Mouse (Mus musculus) erythroblast, embryonic 14.5 days (primary cell): Measurements from ENCODE around the gene Ascl4. TPM values are rescaled to one million over a fixed set of nuclear protein-coding genes. Genes with fewer than 3 reads are reported as not detected.

ENCODE experiments used
- H3K27me3 ChIP-seq: 2 replicates; pipeline ENCODE4 v1.6.1; 2012; ENCODE audit warnings: inconsistent platforms; ENCODE audit not compliant: control insufficient read depth
- H3K36me3 ChIP-seq: 2 replicates; pipeline ENCODE4 v1.6.1; 2012; ENCODE audit warnings: mild to moderate bottlenecking, inconsistent platforms; ENCODE audit not compliant: control insufficient read depth
- H3K4me1 ChIP-seq: 2 replicates; pipeline ENCODE4 v1.6.1; 2012; ENCODE audit warnings: inconsistent platforms; ENCODE audit not compliant: control insufficient read depth
- H3K4me3 ChIP-seq: replicated peaks from 2 replicates; pipeline ENCODE3; 2012; ENCODE audit warnings: moderate library complexity, mild to moderate bottlenecking, inconsistent platforms
- H3K9me3 ChIP-seq: 2 replicates; pipeline ENCODE4 v1.6.1; 2012; ENCODE audit warnings: low read length, inconsistent platforms, mixed read lengths; ENCODE audit not compliant: control insufficient read depth
- GATA1 ChIP-seq: IDR thresholded peaks from 2 replicates; pipeline ENCODE4 v1.6.1; 2012; ENCODE audit warnings: low read length, inconsistent platforms, mixed read lengths
- TAL1 ChIP-seq: IDR thresholded peaks from 3 replicates; pipeline ENCODE4 v1.6.1; 2012; ENCODE audit warnings: low read length, inconsistent platforms, mixed read lengths
- polyA plus RNA-seq: library from polyadenylated mRNA; stranded (reverse); fragments of >175 nt; gene quantifications from 2 replicates; pipeline ENCODE4 v1.2.3, GENCODE M21; 2012

Gene Ascl4
- polyA plus RNA-seq, 1 experiment = not detected

- no peaks in the 10 kb centered on the region for H3K9me3 ChIP-seq
- no peaks in the 10 kb centered on the region for H3K4me1 ChIP-seq
- H3K36me3 ChIP-seq = no peaks in the 10 kb centered on the region
- no peaks in the 10 kb centered on the region for H3K27me3 ChIP-seq
- TF ChIP-seq GATA1 (no peak), TAL1 (no peak)
- no peak overlapping the region for H3K4me3 ChIP-seq
Measured at GRCm38 (mm10) chr10:85967411-85968156, 40.1 kb downstream of the Ascl4 start.

DNA sequence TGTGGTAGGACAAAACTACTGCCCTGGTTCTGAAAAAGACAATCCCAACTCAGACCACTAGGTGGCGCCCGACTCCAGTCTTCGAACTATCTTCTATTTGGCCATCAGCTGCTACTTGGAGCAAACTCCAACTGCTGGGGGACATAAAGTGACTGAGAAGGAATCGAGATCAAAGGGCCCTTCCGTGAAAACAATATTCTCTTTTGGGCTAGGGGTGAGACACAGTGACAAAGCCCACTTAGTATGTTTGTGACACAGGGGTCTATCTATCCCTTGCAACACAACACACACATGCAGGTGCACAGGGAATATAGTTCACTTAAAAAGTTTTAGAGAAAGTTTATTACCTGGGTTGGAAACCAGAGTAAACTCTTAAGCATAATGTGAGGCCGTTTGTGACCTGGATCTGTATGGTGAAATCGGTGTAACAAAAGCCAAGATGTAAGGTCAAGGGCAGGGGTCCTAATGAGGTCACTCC lies 40.7 kb downstream of the Ascl4 start:
- Histone ChIP-seq H3K4me3 (no peak overlapping the region), H3K9me3 (no peaks in the 10 kb centered on the region), H3K36me3 (no peaks in the 10 kb centered on the region), H3K27me3 (no peaks in the 10 kb centered on the region), H3K4me1 (no peaks in the 10 kb centered on the region)
- TF ChIP-seq GATA1 = no peak
- no peak for TF ChIP-seq TAL1

DNA sequence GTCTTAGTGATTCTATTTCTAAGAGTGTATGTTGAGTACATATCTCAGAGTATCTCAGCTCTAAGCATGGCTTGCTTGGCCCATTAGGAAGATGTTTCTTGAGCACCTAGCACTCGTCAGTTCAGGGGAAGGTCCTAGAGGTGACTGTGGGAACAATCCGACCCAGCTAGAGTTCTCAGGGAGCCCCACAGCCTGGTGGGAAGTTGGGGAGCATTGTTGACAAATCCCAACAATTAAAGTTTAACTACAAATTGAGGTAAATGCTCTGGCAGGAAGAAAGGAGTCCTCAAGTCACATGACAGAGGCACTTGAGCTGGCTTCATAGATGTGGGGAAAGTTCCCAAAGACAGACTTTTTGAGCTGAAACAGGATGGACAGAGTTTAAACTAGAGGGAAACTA lies 41.2 kb downstream of the Ascl4 start:
- no peaks in the 10 kb centered on the region for H3K36me3 ChIP-seq
- H3K4me3 ChIP-seq = no peak overlapping the region
- TF ChIP-seq GATA1 (no peak), TAL1 (no peak)
- no peaks in the 10 kb centered on the region for H3K9me3 ChIP-seq
- no peaks in the 10 kb centered on the region for H3K4me1 ChIP-seq
- H3K27me3 ChIP-seq = no peaks in the 10 kb centered on the region

GRCm38 (mm10) chr10:85969894-85970620 lies 42.6 kb downstream of the Ascl4 start:
- Histone ChIP-seq H3K27me3 (no peaks in the 10 kb centered on the region), H3K9me3 (no peaks in the 10 kb centered on the region), H3K4me3 (no peak overlapping the region), H3K36me3 (no peaks in the 10 kb centered on the region), H3K4me1 (no peaks in the 10 kb centered on the region)
- TF ChIP-seq GATA1 (no peak), TAL1 (no peak)

DNA sequence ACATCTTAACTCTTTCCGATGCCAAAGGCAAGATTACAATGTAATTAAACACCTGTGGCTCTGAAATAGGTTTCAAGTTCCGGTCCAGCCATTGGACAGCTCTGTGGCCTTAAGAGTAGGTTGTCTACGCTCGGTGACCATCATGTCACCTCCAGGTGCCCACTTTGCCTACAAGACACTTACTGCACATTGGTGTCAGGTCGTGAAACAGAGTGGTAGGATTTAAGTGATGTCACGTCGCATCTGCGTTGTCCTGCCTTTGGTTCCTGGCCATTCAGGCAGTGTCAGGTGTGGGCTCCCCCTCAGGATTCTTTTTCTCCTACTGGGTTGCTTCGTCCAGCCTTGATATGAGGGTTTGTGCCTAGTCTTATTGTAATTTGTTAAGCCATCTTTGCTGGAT lies 44.3 kb downstream of the Ascl4 start:
- Histone ChIP-seq H3K4me3 (no peak overlapping the region), H3K4me1 (no peaks in the 10 kb centered on the region)

GRCm38 (mm10) chr10:85972915-85973314 lies 45.4 kb downstream of the Ascl4 start:
- TF ChIP-seq GATA1 (no peak), TAL1 (no peak)
- H3K27me3 ChIP-seq = no peaks in the 10 kb centered on the region

More for the DNA sequence above, 44.3 kb downstream of the Ascl4 start:
- no peak for TF ChIP-seq TAL1
- H3K27me3 ChIP-seq = no peaks in the 10 kb centered on the region
- H3K9me3 ChIP-seq = no peaks in the 10 kb centered on the region
- H3K36me3 ChIP-seq = no peaks in the 10 kb centered on the region

GRCm38 (mm10) chr10:85989412-85990115 lies 62.1 kb downstream of the Ascl4 start:
- no peaks in the 10 kb centered on the region for H3K9me3 ChIP-seq
- H3K36me3 ChIP-seq = no peaks in the 10 kb centered on the region
- no peak overlapping the region for H3K4me3 ChIP-seq
- no peak for TF ChIP-seq TAL1
- no peak for TF ChIP-seq GATA1
- no peaks in the 10 kb centered on the region for H3K4me1 ChIP-seq
- H3K27me3 ChIP-seq = no peaks in the 10 kb centered on the region

More at GRCm38 (mm10) chr10:85972915-85973314, 45.4 kb downstream of the Ascl4 start:
- Histone ChIP-seq H3K9me3 (no peaks in the 10 kb centered on the region), H3K4me1 (no peaks in the 10 kb centered on the region), H3K36me3 (no peaks in the 10 kb centered on the region), H3K4me3 (no peak overlapping the region)

GRCm38 (mm10) chr10:85992412-85992811 lies 64.9 kb downstream of the Ascl4 start:
- no peak for TF ChIP-seq GATA1
- TF ChIP-seq TAL1 = no peak
- H3K9me3 ChIP-seq = no peaks in the 10 kb centered on the region
- no peaks in the 10 kb centered on the region for H3K27me3 ChIP-seq
- no peak overlapping the region for H3K4me3 ChIP-seq
- H3K36me3 ChIP-seq = no peaks in the 10 kb centered on the region
- H3K4me1 ChIP-seq = no peaks in the 10 kb centered on the region

- TF ChIP-seq GATA1 = no peak
- no peak for TF ChIP-seq TAL1
- Histone ChIP-seq H3K27me3 (no peaks in the 10 kb centered on the region), H3K9me3 (no peaks in the 10 kb centered on the region), H3K4me3 (no peak overlapping the region), H3K36me3 (no peaks in the 10 kb centered on the region), H3K4me1 (no peaks in the 10 kb centered on the region)
Measured at GRCm38 (mm10) chr10:85993836-85994235, 66.4 kb downstream of the Ascl4 start.
